Mouse (Mus musculus): ENCODE measurements around the gene Lingo3. TPM values are rescaled to one million over a fixed set of nuclear protein-coding genes. Genes with fewer than 3 reads are reported as not detected.

Gene Lingo3
- polyA plus RNA-seq, 1 experiment from 2014 or later, result 0.04 TPM

DNA sequence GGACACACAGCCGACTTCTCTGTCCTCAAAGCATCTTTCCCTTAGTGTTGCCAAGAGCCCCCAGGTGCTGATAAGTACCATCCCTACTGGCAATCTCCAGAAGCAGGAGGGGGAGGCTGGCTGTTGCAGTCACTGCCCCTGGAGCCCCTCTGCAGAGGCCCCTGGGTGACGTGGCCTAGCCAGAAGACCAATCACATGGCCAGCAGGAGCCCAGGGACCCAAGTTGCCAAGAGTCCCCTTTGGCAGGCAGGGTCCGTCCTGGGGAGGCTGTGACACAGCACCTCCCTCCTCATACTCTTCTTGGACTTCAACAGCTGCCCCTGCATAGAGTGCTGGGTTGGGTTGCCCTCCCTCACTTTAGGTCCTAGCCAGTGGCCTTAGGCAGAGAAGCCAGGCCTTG is 40.8 kb downstream of the Lingo3 start:
- Histone ChIP-seq H3K27ac (ENCODE audit: low read depth, low read length) (no peak overlapping the region), H3K27me3 (replicated peaks; ENCODE audit: control insufficient read depth, insufficient read depth, low read length) (peaks cover 8% of the 10 kb centered on the region; the same call in 1 of the 2 replicates), H3K9ac (ENCODE audit: low read depth, low read length) (no peak overlapping the region), H3K4me2 (replicated peaks; ENCODE audit: low read depth) (no peak overlapping the region), H3K4me3 (ENCODE audit: low read depth, low read length) (no peak overlapping the region), H3K36me3 (ENCODE audit: control insufficient read depth, insufficient read depth) (peaks cover 44% of the 10 kb centered on the region), H3K4me1 (replicated peaks; ENCODE audit: control insufficient read depth, insufficient read depth, low read length) (no peaks in the 10 kb centered on the region), H3K9me3 (ENCODE audit: control insufficient read depth) (no peaks in the 10 kb centered on the region)
- no peak for ATAC-seq
- WGBS, result 73% methylated on average over 3 of the region's 3 CpGs
- no peak for TF ChIP-seq CTCF (IDR thresholded peaks at IDR 0.05; ENCODE audit: low read depth)

DNA sequence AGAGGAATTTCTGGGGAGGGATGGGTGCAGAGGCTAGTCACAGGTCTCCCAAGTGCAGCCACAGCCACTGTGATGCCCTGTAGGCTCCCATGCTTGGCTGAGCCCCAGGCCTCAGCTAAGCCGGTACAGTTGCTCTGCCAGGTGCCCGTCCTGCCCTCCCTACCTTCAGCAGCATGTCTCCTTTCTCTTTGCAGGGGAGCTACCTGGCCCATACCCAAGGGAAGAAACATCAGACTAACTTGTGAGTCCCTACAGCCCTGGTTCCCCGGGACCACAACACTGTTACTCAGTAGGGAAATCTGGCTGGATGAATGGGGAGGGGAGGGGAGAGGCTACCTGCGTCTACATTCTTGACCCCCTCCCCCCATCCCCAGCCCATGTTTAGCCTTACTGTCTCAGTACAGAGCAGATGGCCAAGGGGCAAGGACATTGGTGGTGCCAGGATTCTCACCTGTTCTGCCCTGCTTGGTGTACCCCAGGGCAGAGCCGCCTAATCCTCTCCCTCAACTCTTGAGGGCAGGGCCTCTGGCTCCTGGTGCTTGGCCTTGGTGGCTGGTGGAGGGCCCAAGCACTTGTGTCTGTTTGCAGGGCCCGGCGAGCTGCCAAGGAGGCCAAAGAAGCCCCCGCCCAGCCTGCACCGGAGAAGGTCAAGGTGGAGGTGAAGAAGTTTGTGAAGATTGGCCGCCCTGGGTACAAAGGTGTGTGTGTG is 41.5 kb downstream of the Lingo3 start:
- Histone ChIP-seq H3K4me1 (replicated peaks; ENCODE audit: control insufficient read depth, insufficient read depth, low read length) (no peaks in the 10 kb centered on the region), H3K4me3 (ENCODE audit: low read depth, low read length) (no peak overlapping the region), H3K9me3 (ENCODE audit: control insufficient read depth) (no peaks in the 10 kb centered on the region), H3K36me3 (ENCODE audit: control insufficient read depth, insufficient read depth) (peaks cover 44% of the 10 kb centered on the region), H3K9ac (ENCODE audit: low read depth, low read length) (no peak overlapping the region), H3K4me2 (replicated peaks; ENCODE audit: low read depth) (no peak overlapping the region), H3K27me3 (replicated peaks; ENCODE audit: control insufficient read depth, insufficient read depth, low read length) (peaks cover 7% of the 10 kb centered on the region; the same call in 1 of the 2 replicates), H3K27ac (ENCODE audit: low read depth, low read length) (0 out of 2 replicates have a peak overlapping the region, but pooled peaks have one; percentile 21)
- no peak for TF ChIP-seq CTCF (IDR thresholded peaks at IDR 0.05; ENCODE audit: low read depth)
- no peak for ATAC-seq
- 87% methylated on average over 10 of the region's 10 CpGs for WGBS

GRCm38 (mm10) chr10:80799070-80799566 is 44.7 kb downstream of the Lingo3 start:
- Histone ChIP-seq H3K27ac (ENCODE audit: low read depth, low read length) (peak overlapping the region; percentile 99), H3K9me3 (ENCODE audit: control insufficient read depth) (no peaks in the 10 kb centered on the region), H3K36me3 (ENCODE audit: control insufficient read depth, insufficient read depth) (peaks cover 47% of the 10 kb centered on the region), H3K4me2 (replicated peaks; ENCODE audit: low read depth) (peak overlapping the region; percentile 90), H3K4me3 (ENCODE audit: low read depth, low read length) (peak overlapping the region; percentile 81), H3K9ac (ENCODE audit: low read depth, low read length) (peak overlapping the region; percentile 97), H3K27me3 (replicated peaks; ENCODE audit: control insufficient read depth, insufficient read depth, low read length) (no peaks in the 10 kb centered on the region), H3K4me1 (replicated peaks; ENCODE audit: control insufficient read depth, insufficient read depth, low read length) (no peaks in the 10 kb centered on the region)
- no peak for ATAC-seq
- TF ChIP-seq CTCF (IDR thresholded peaks at IDR 0.05; ENCODE audit: low read depth), result no peak
- WGBS, result under 1% methylated on average over 18 of the region's 18 CpGs

DNA sequence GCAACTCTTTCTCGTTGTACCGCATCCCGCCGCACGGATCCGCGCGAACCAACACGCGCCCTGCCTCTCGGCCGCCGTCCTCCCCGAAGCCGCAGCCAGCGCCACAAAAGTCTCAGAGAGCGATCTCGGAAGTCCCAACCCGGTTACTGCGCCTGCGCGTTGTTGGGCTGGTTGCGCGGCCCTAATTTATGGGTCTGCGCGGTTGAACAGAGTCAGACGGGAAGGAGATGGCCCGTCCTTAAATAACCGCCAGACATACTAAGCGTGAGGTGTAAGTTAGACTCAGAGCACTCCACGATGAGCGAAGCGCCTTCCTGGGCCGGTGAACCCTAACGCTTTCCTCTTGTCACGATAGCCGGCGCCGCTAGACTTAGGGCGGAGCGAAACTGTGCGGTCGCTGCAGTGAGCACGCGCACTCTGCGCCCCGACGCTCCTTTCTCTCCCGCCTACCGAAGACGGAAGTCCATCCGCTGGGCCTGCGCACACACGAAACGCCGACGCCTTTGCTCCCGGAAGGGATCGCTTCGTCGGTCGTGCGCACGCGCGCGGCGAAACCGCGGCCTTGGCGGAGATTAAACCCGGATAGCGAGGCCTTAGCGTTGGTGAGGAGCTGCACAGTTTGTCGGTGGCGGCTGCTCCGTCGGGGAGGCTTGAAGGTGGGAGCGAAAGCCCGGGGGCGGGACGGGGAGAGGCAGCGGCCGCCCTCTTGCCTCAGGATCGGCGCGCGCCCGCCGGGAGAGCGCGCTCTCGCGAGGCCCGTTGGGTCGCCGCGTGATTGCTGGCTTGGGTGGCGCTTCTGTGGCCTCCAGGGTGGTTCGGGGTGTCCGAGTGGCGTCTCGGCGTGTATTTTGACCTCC is 45.5 kb downstream of the Lingo3 start, which contains the start of the genes Sf3a2 and Plekhj1:
Gene Sf3a2 (plus strand): TSS at position 49 of the 857 bp plus-strand sequence.
Gene Plekhj1 (minus strand): TSS at position 477 of the 857 bp plus-strand sequence.
- under 1% methylated on average over 104 of the region's 104 CpGs for WGBS
- H3K27ac ChIP-seq (ENCODE audit: low read depth, low read length), result peak within 1 kb of the TSS; percentile 99
- no peaks in the 10 kb centered on the region for H3K9me3 ChIP-seq (ENCODE audit: control insufficient read depth)
- H3K4me1 ChIP-seq (replicated peaks; ENCODE audit: control insufficient read depth, insufficient read depth, low read length), result no peaks in the 10 kb centered on the region
- H3K9ac ChIP-seq (ENCODE audit: low read depth, low read length), result peak within 1 kb of the TSS; percentile 97
- H3K36me3 ChIP-seq (ENCODE audit: control insufficient read depth, insufficient read depth), result peaks cover 47% of the 10 kb centered on the region
- peak; percentile 91 for ATAC-seq
- peak within 1 kb of the TSS; percentile 81 for H3K4me3 ChIP-seq (ENCODE audit: low read depth, low read length)
- 0 out of 2 replicates have a peak, but pooled peaks have one; percentile 33 for TF ChIP-seq CTCF (IDR thresholded peaks at IDR 0.05; ENCODE audit: low read depth)
- H3K4me2 ChIP-seq (replicated peaks; ENCODE audit: low read depth), result peak within 1 kb of the TSS; percentile 90
- no peaks in the 10 kb centered on the region for H3K27me3 ChIP-seq (replicated peaks; ENCODE audit: control insufficient read depth, insufficient read depth, low read length)

DNA sequence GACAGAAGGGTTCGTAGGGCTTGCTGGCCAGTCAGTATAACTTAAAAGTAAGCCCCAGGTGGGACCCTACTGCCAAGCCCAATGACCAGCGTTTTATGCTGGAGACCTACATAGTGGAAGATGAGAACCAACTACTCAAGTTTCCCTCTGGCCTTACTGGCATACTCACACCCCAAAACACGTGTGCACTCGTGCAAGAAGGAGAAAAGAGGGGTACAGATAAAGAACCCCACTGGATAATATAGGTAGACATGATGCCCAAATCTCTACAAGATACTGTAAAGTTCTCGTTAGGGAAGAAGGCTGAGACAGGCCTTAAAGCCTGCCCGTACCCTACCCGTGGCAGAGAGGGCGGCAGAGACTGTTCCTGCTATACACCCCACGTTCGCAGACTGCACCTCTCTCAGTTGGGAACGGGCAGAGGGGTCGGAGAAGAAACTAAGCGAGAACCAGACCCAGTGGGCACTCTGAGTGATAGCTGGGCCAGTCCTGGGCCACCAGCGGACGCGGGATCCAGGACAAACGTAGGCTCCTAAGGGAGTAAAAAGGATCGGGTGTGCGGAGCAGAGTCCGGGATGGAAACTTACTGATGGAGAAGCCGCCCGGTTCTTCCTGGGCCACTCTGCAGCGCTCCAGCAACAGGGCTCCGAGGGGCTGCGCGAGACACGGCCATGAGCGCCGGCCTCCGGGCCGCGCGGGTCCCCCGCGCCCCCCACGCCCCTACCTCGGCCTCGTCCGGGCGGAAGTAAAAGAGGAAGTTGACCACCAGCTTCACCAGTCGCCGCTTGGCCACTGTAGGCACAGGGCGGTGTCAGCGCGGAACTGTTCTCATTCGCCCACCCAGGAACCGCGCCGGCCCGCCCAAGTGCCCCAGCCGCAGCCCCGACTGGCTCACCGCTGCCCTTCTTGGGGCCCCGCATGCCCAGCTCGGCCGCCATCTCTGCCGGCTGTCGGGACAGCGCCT is 46.4 kb downstream of the Lingo3 start:
- Histone ChIP-seq H3K9me3 (ENCODE audit: control insufficient read depth) (no peaks in the 10 kb centered on the region), H3K27ac (ENCODE audit: low read depth, low read length) (peak overlapping the region; percentile 99), H3K27me3 (replicated peaks; ENCODE audit: control insufficient read depth, insufficient read depth, low read length) (no peaks in the 10 kb centered on the region), H3K9ac (ENCODE audit: low read depth, low read length) (peak overlapping the region; percentile 97), H3K4me1 (replicated peaks; ENCODE audit: control insufficient read depth, insufficient read depth, low read length) (no peaks in the 10 kb centered on the region), H3K4me3 (ENCODE audit: low read depth, low read length) (peak overlapping the region; percentile 81), H3K36me3 (ENCODE audit: control insufficient read depth, insufficient read depth) (peaks cover 45% of the 10 kb centered on the region), H3K4me2 (replicated peaks; ENCODE audit: low read depth) (peak overlapping the region; percentile 90)
- ATAC-seq, result no peak; the same call in 1 of the 2 replicates
- WGBS, result 3% methylated on average over 52 of the region's 59 CpGs
- no peak for TF ChIP-seq CTCF (IDR thresholded peaks at IDR 0.05; ENCODE audit: low read depth)
